Mouse (Mus musculus): ENCODE data around the gene Pias4. TPM values are rescaled to one million over a fixed set of nuclear protein-coding genes. Genes with fewer than 3 reads are reported as not detected.

The Pias4 gene
- total RNA-seq (2023), result 60.6 to 70.8 TPM (median 66.5 TPM) in 4 replicates

DNA sequence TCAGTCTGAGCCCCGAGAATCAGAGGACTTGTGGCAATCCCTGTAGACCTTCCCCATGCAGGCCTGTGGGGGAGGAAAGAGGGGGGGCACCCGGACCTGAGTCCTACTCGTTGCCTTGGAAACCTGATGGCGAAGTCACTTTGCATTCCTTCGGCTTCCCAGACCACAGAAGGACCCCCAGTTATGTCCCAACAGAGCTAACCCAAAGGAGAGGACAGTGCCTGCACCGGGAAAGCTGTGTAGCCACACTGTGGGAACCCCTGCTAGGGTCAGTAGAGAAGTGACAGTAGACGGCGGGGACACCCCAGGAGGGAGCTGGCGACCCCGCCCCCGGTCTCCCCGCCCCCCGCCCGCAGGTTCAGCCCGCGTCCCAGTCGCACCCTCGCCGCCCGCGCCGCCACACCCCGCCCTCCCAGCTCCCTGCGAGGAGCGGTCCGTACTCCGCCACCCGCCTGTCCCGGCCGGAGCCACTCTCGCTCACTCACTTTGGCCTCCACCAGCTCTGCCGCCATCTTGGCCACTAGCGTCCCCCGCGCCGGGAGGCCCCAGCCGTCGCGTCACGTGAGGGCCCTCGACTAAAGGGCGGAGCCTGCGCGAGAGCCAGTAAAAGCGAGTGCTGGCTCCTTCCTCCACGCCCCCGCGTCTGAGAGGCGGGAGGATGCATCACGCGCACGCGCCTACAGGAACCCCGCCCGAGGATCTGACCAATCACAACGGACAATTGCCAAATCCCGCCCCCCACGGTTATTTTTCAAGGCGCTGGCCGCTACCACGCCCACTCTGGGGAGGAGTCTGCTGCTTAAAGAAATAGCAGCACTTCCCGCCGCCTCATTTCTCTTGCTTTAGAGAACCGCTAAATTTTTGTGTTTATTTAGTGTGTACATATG lies at the start of gene Pias4:
Gene Pias4, minus strand, starts transcription at position 724 of the 887 bp plus-strand sequence.

DNA sequence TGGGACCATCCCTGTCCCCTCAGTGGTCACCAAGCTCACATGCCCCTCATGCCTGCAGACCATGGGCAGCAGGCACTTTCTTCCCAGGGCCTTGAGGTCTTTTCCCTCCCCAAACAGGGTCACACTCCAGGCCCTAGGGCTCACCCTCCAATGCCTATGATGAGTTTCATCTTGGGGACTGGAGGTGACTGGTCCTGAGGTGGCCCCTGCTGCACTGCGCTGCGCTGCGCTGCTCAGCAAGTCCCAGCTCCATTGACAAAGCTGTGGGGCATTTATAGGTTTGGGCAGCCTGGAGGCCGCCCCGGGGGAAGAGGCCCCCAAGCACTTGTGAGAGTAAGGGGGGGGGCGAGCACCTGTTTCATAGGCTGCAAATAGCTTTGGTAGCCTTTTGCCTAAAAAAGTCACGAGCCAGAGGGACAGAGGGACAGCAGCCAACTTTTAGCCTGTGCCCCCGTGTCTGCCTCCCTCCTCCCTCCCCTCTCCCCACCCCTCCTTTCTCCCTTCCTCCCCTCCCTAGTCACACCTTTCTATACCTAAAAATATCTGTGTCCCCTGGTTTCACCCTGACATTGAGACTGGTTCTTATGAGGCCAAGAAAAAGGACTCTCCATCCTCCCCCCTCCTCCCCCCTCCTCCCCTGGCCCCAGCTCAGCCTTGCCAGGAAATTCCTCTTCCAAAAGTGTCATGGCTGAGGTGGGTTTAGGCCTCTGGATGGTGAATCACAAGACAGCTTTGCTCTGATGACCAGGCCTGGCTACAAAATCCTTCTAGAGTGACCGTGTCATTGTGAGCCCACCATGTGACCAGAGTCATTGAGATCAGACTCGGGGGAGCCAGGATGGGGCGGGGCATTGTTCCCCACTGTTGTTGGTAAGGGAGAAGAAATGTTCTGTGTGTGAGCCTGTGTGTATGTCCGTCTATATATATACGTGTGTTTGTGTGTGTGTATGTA lies 34.4 kb upstream of the Pias4 start, which contains the start of gene Nmrk2:
Gene Nmrk2, minus strand, starts transcription at position 245 of the 952 bp plus-strand sequence.

DNA sequence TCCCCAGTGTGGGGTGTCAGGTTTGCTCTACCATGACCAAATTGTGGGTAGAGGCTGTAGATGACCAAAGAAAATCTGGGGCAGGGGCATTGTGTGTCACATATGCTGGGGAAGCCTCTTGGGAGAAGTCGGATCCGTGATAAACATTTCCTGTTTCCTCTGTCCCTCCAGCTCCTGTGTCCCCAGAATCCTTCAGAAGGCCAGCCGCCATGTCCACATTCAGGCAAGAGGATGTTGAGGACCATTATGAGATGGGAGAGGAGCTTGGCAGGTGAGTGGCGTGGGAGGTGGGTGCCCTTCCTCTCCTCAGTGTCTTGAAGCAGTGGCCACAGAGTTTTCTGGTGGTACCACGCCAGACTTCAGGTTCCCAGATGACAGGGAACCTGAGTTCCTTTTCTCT lies 16.1 kb upstream of the Pias4 start, which contains the start of gene 4930442H23Rik:
Gene 4930442H23Rik, minus strand, starts transcription at position 45 of the 400 bp plus-strand sequence.

DNA sequence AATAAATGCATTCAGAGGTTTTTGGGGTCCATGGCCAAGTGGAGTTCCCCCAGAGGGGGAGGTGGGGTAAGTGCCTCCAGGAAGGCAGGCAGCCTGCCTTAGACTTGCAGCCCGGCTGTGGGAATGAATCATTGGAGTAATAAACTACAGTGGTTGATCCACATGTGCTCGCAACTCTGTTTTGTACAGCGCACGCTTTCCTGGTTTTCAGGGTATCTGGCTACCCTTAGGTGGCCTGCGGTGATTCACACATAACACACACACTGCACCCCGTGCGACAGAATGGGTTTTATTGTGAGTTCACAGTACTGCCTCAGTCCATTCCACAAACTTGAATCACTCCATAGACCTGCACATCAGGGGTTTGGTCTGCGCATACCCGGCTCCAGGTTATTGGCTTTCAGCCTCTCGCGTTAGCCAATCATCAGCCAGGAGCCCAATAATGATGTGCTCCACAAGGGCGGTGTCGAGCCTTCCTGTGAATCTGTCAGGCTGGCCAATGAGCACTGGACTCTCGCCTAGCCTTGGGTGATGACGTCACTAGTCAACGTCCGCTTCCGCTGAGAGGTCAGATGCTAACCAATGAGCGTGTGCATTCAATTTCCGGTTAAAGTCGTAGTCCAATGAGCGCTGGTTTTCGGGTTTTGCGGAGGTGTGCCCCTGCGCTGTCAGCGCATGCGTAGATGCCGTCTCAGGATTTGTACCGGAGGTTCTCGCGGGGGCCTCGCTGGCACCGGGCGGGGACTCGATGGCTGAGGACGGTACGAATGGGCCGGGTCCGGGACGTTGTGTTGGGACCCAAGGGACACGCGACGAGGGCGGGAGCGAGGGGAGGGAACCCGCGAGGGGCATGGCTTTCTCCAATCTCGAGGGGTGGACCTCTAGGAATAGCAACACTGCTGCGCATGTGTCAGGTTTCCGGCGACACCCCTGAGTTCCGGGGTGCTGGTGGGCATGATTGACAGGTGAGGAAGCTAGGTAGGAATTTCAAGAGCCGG lies 14.9 kb upstream of the Pias4 start, which contains the start of gene Dapk3:
Gene Dapk3, plus strand, starts transcription at position 670 of the 998 bp plus-strand sequence.

DNA sequence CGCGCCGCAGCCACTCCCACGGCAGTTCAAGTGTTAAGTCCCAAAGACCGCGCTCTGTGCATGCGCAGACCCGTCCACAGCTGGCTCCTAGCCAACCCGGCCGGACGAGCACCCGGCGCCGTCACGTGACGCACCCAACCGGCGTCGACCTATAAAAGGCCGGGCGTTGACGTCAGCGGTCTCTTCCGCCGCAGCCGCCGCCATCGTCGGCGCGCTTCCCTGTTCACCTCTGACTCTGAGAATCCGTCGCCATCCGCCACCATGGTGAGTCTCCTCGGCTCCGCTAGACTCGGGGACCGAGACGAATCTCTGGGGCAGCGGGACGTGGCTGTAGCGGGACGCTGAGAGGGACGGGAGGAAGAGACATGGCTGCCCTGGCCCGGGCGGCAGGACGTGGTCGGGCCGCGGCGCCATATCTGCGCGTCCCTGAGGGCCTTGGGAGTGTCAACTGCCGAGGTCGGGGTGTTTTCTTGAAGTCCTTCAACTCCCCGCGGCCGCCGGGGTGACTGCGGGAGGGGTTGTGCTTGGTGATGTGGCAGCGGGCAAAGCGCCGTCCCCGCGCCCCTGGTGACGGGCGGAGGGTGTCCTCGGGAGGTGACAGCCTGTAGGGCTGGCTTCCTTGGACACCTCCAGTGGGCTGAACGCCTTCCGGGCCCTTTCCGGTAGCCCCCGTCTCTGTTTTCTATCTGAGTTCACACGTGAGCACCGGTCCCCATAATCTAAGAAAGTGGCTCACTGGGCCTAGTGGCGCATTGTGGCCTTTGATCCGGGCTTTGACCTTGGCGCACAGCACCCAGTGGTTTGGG lies 8.9 kb upstream of the Pias4 start, which contains the start of gene Eef2:
Gene Eef2, plus strand, starts transcription at position 166 of the 806 bp plus-strand sequence.

DNA sequence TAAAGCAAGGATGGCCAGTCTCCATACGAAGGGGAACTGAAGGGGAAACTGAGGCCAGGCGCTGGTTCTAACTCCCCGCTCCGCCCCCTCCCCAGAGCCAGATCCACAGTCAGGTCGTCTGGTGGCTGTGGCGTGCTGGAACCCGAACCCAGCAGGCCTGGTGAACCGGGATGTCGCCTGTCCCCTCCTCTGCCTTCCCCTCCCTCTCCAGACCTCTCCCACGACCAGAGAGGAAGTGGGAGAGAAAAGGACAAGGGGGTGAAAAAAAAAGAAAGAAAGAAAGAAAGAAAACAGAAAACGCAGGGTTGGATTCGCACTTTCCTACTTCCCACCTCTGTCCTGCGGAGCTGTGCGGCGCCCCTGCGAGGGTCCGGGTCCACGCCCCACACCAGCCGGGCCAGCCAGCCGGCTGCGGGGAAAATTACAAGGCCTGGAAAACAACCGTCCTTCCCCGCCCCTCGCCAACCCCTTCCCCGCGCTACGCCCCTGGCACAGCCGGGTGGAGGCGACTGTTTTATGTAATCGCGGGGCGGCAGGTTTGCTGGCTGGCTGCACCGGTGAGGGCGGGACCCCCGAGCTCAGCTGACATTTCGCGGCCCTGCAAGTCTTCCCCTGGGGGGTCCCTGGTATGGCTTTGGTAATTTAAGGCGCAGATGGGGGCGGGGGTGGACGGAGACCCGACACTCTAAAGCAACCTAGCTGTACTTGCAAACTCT lies 32.6 kb downstream of the Pias4 start, which contains the start of gene Zbtb7a:
Gene Zbtb7a, plus strand, starts transcription at position 255 of the 716 bp plus-strand sequence.

DNA sequence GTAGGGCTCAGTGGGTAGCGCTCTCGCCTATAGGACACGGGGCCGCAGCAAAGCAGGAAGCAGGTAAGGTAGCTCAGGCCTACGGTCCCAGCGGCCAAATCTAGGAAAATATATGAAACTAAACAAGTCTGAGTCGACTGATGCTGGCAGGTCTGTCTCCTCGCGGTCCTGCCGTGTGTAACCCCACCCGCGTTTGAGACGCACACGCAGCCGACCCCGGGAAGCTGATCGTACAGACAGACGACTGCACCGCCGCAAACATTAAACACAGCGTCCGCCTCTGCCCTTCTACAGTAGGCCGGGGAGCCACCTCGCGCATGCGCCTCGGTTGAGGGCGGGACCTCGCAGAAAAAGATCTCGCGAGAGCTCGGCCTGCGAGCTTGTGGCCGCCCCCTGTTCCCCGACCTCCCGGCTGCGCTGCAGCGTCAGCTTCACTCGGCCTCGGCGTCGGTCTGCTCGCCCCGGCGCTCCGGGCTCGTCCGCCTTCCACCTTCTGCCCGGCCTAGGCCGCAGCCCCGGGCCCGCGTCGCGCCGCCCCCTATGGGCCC lies 62.1 kb downstream of the Pias4 start, which contains the start of gene Map2k2:
Gene Map2k2, plus strand, starts transcription at position 351 of the 548 bp plus-strand sequence.

Other genes with a start within 250 kb of the Pias4 start
- 11.6 to 13.6 TPM (median 12.6 TPM) in 4 replicates for gene Lmnb2, start 249.7 kb downstream of the Pias4 start, total RNA-seq (2023)
- gene Gadd45b, start 237.8 kb downstream of the Pias4 start, total RNA-seq (2023), result 39.7 to 58.7 TPM (median 48.3 TPM) in 4 replicates
- 0.27 to 1.4 TPM (median 0.43 TPM) in 4 replicates for gene Gng7, start 153.0 kb downstream of the Pias4 start, total RNA-seq (2023)
- gene Diras1, start 142.3 kb downstream of the Pias4 start, total RNA-seq (2023), result not detected in 4 replicates
- gene Slc39a3, start 130.5 kb downstream of the Pias4 start, total RNA-seq (2023), result 11.2 to 15.3 TPM (median 11.6 TPM) in 4 replicates
- gene Sgta, start 107.7 kb downstream of the Pias4 start, total RNA-seq (2023), result 61.8 to 68.8 TPM (median 65.7 TPM) in 4 replicates
- gene Thop1, start 97.9 kb downstream of the Pias4 start, total RNA-seq (2023), result 13.8 to 17.5 TPM (median 15.7 TPM) in 4 replicates
- gene Creb3l3, start 69.0 kb downstream of the Pias4 start, total RNA-seq (2023), result not detected in 4 replicates
- 140 to 154 TPM (median 146 TPM) in 4 replicates for gene Map2k2, start 62.0 kb downstream of the Pias4 start, total RNA-seq (2023)
- 102 to 107 TPM (median 105 TPM) in 4 replicates for gene Zbtb7a, start 32.7 kb downstream of the Pias4 start, total RNA-seq (2023)
- gene Eef2, start 8.7 kb upstream of the Pias4 start, total RNA-seq (2023), result 1,970 to 2,090 TPM (median 2,027 TPM) in 4 replicates
- gene Dapk3, start 15.1 kb upstream of the Pias4 start, total RNA-seq (2023), result 79.2 to 84.3 TPM (median 81.9 TPM) in 4 replicates
- gene 4930442H23Rik, start 15.9 kb upstream of the Pias4 start, total RNA-seq (2023), result not detected in 4 replicates
- not detected in 4 replicates for gene Nmrk2, start 34.1 kb upstream of the Pias4 start, total RNA-seq (2023)
- gene Atcay, start 62.9 kb upstream of the Pias4 start, total RNA-seq (2023), result not detected in 4 replicates
- gene Zfr2, start 65.2 kb upstream of the Pias4 start, total RNA-seq (2023), result 4.3 to 6.4 TPM (median 4.6 TPM) in 4 replicates
- 25.9 to 37.1 TPM (median 29.9 TPM) in 4 replicates for gene Matk, start 85.0 kb upstream of the Pias4 start, total RNA-seq (2023)
- 120 to 145 TPM (median 129 TPM) in 4 replicates for gene Mrpl54, start 99.0 kb upstream of the Pias4 start, total RNA-seq (2023)
- 22.1 to 30.5 TPM (median 26.9 TPM) in 4 replicates for gene Apba3, start 99.0 kb upstream of the Pias4 start, total RNA-seq (2023)
- 11.7 to 14.1 TPM (median 12.2 TPM) in 4 replicates for gene Tjp3, start 123.7 kb upstream of the Pias4 start, total RNA-seq (2023)
- gene Pip5k1c, start 125.0 kb upstream of the Pias4 start, total RNA-seq (2023), result 147 to 164 TPM (median 158 TPM) in 4 replicates
- 45.5 to 50.8 TPM (median 48.1 TPM) in 4 replicates for gene Cactin, start 153.2 kb upstream of the Pias4 start, total RNA-seq (2023)
- 3.3 to 4.4 TPM (median 3.7 TPM) in 4 replicates for gene Tbxa2r, start 160.8 kb upstream of the Pias4 start, total RNA-seq (2023)
- 0.57 to 1.1 TPM (median 0.80 TPM) in 4 replicates for gene Gipc3, start 175.3 kb upstream of the Pias4 start, total RNA-seq (2023)
- gene Hmg20b, start 182.6 kb upstream of the Pias4 start, total RNA-seq (2023), result 71.5 to 76.8 TPM (median 75.7 TPM) in 4 replicates
- gene Mfsd12, start 189.6 kb upstream of the Pias4 start, total RNA-seq (2023), result 8.7 to 13.6 TPM (median 9.9 TPM) in 4 replicates
- gene 4930404N11Rik, start 197.9 kb upstream of the Pias4 start, total RNA-seq (2023), result 5.0 to 8.0 TPM (median 6.8 TPM) in 4 replicates
- gene Fzr1, start 210.6 kb upstream of the Pias4 start, total RNA-seq (2023), result 41.9 to 52.4 TPM (median 51.6 TPM) in 4 replicates
- 37.0 to 49.1 TPM (median 44.0 TPM) in 4 replicates for gene Dohh, start 216.5 kb upstream of the Pias4 start, total RNA-seq (2023)
- 1.4 to 3.0 TPM (median 2.2 TPM) in 4 replicates for gene Gm48551, start 216.5 kb upstream of the Pias4 start, total RNA-seq (2023)
- 2.3 to 8.8 TPM (median 6.4 TPM) in 4 replicates for gene Gm48552, start 221.1 kb upstream of the Pias4 start, total RNA-seq (2023)
- 4.3 to 8.4 TPM (median 7.4 TPM) in 4 replicates for gene Smim24, start 225.1 kb upstream of the Pias4 start, total RNA-seq (2023)